Mouse (Mus musculus) MEL (cell line): Measurements from ENCODE around the gene Inpp4b.

ENCODE experiments used
- CTCF ChIP-seq, 3 experiments: IDR thresholded peaks in 2 of 3; conservative IDR thresholded peaks in 1 of 3; 2 replicates each; pipeline ENCODE4 v1.5.1; 2011 to 2012; ENCODE audit warnings: low read length in 3 of 3, low read depth in 2 of 3, mild to moderate bottlenecking in 2 of 3, improper control_type of control experiment in 1 of 3, inconsistent platforms in 1 of 3, mixed read lengths in 1 of 3, moderate library complexity in 1 of 3; ENCODE audit not compliant: control insufficient read depth in 1 of 3, insufficient read depth in 1 of 3, poor library complexity in 1 of 3, severe bottlenecking in 1 of 3
- ELF1 ChIP-seq: IDR thresholded peaks from 2 replicates; pipeline ENCODE4 v1.6.1; 2014; ENCODE audit warnings: low read depth, mild to moderate bottlenecking, inconsistent platforms, low read length, improper control_type of control experiment, moderate library complexity
- EP300 ChIP-seq, 2 experiments: IDR thresholded peaks; 2 replicates each; pipeline ENCODE4 v1.6.1; 2011; ENCODE audit warnings: improper control_type of control experiment in 2 of 2, low read length in 2 of 2, low read depth in 1 of 2, mild to moderate bottlenecking in 1 of 2
- GABPA ChIP-seq: IDR thresholded peaks from 2 replicates; pipeline ENCODE4 v1.6.1; 2012; ENCODE audit warnings: low read depth, mild to moderate bottlenecking, inconsistent platforms, low read length, improper control_type of control experiment, moderate library complexity
- GATA1 ChIP-seq: IDR thresholded peaks from 2 replicates; pipeline ENCODE4 v1.6.1; 2011; ENCODE audit warnings: low read depth, low read length, improper control_type of control experiment
- MAFK ChIP-seq: IDR thresholded peaks from 2 replicates; pipeline ENCODE4 v1.6.1; 2011; ENCODE audit warnings: low read depth, mild to moderate bottlenecking, low read length, improper control_type of control experiment, borderline replicate concordance
- MAX ChIP-seq: IDR thresholded peaks from 2 replicates; pipeline ENCODE4 v1.6.1; 2011; ENCODE audit warnings: low read length, improper control_type of control experiment
- POLR2A ChIP-seq, 2 experiments: IDR thresholded peaks; 2 replicates each; pipeline ENCODE4 v1.6.1; 2011 to 2012; ENCODE audit warnings: low read length in 2 of 2, mild to moderate bottlenecking in 2 of 2, control low read depth in 1 of 2, improper control_type of control experiment in 1 of 2, low read depth in 1 of 2, moderate library complexity in 1 of 2; ENCODE audit not compliant: control insufficient read depth in 1 of 2, insufficient read depth in 1 of 2, poor library complexity in 1 of 2
- POLR2AphosphoS2 ChIP-seq: IDR thresholded peaks from 2 replicates; pipeline ENCODE4 v1.6.1; 2011; ENCODE audit warnings: low read length, improper control_type of control experiment
- USF1 ChIP-seq: IDR thresholded peaks from 2 replicates; pipeline ENCODE4 v1.6.1; 2014; ENCODE audit warnings: low read depth, mild to moderate bottlenecking, inconsistent platforms, low read length, improper control_type of control experiment, moderate library complexity
- ZMIZ1 ChIP-seq: IDR thresholded peaks from 2 replicates; pipeline ENCODE4 v1.6.1; 2012; ENCODE audit warnings: low read depth, mild to moderate bottlenecking, inconsistent platforms, low read length, improper control_type of control experiment, moderate library complexity
- ZNF384 ChIP-seq: IDR thresholded peaks from 2 replicates; pipeline ENCODE4 v1.6.1; 2012; ENCODE audit warnings: low read depth, mild to moderate bottlenecking, inconsistent platforms, low read length, improper control_type of control experiment

DNA sequence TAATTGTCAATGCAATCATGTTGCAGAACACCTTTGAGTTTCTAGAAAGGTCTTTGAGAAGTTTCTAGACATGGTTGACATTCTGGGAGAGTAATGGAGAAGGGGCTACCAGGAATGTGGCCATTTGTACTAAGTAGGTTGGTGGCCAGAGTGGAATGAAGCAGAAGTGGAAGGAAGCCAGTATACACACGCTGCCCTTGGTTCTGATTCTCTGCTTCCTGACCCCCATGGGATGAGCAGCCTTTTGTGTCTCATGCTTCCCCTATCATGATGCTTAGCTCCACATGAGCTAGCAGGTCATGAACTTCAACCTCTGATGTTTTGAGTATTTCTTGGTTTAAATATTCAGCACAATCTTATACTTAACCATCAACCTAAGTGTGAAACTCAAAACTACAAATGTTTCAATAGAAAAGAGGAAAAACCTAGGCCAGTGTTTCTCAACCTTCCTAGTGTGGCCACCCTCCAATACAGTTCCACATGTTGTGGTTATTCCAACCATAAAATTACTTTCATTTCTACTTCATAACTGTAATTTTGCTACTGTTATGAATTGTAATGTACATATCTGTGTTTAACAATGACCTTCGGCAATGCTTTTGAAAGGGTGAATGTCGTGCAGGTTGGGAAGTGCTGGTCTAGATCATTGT is 233.0 kb downstream of the Inpp4b start:
- no peak for TF ChIP-seq CTCF (IDR thresholded peaks at IDR 0.05 in 2 of 3, conservative IDR thresholded peaks at IDR 0.05 in 1 of 3; ENCODE audit: control insufficient read depth in 1 of 3, insufficient read depth in 1 of 3, low read depth in 2 of 3, low read length in 3 of 3, poor library complexity in 1 of 3, severe bottlenecking in 1 of 3)
- TF ChIP-seq ELF1, result no peak
- no peak for TF ChIP-seq POLR2AphosphoS2
- TF ChIP-seq EP300 (IDR thresholded peaks at IDR 0.05; ENCODE audit: low read depth in 1 of 2, low read length in 2 of 2), result no peak
- TF ChIP-seq GABPA, result no peak
- TF ChIP-seq ZNF384, result no peak
- TF ChIP-seq GATA1, result no peak
- no peak for TF ChIP-seq MAFK
- no peak for TF ChIP-seq USF1
- no peak for TF ChIP-seq MAX
- TF ChIP-seq ZMIZ1, result no peak
- no peak for TF ChIP-seq POLR2A (IDR thresholded peaks at IDR 0.05; ENCODE audit: control insufficient read depth in 1 of 2, insufficient read depth in 1 of 2, low read depth in 1 of 2, low read length in 2 of 2, poor library complexity in 1 of 2)
